Mouse (Mus musculus) urinary bladder, postnatal 0 days (tissue): ENCODE measurements around the gene Ifitm3. TPM values are rescaled to one million over a fixed set of nuclear protein-coding genes. Genes with fewer than 3 reads are reported as not detected.

Experiments used
- polyA plus RNA-seq: library from polyadenylated mRNA; unstranded; fragments of >200 nt; fragmentation: Nextera tagmentation; extraction: Ambion mirVana; gene quantifications from 2 replicates; pipeline ENCODE4 v1.2.1, GENCODE M21; 2015

The Ifitm3 gene
- polyA plus RNA-seq: 730 and 992 TPM in 2 replicates

DNA sequence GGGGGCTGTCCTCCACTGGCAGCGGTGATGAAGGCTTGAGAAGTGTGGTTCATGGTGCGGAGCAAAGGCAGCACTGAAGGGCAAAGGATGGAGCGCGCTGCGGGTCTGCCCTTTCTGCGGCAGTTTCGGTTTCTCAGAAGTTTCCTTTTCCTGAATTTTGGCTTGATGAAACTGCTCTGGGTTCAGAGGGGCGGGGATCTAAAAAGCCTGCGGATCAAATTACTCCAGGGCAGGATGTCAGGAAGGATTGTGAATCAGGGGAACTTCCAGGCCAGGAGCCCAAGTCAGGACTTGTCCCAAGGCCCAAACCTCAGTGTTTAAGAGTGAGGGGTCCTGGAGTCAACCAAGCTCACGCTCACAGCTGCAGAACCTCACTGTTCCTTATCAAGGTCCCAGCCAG lies at the start of gene Ifitm3:
Ifitm3 (minus strand) TSS at position 178 of the 400 bp plus-strand sequence.

DNA sequence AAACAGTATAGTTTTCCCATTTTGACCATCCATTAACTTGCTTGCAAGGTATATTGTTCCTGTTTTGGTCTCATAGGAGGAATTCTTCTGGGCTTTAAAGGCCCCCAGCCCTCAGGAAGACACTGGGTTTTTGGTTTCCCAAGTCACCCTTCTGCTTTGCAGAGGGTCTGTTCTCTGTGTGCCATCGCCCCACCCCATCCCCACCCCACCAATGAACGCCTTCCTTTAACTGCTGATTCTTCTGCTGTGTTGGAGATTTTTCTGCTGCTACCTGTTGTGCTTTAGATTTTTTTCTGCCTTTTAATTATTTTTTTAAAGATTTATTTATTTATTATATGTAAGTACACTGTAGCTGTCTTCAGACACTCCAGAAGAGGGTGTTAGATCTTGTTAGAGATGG lies 18.3 kb upstream of the Ifitm3 start, which contains the start of gene Gm17387:
Gm17387 (plus strand) TSS at position 301 of the 400 bp plus-strand sequence.

DNA sequence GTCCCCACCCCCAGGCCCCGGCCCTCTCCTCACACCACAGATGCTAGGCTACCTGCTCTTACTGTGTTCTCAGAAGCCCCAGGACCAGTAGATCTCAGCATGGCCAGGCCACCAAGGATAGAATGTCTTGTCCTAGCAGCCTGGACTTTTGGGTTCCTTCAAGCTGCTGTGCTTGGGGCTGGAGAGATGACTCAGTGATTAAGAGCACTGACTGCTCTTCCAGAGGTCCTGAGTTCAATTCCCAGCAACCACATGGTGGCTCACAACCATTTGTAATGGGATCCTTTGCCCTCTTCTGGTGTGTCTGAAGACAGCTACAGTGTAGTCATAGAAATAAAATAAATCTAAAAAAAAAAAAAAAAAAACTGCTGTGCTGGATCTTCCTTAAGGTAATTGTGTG lies 7.3 kb upstream of the Ifitm3 start, which contains the start of gene Ifitm6:
Ifitm6 (minus strand) TSS at position 101 of the 400 bp plus-strand sequence.

DNA sequence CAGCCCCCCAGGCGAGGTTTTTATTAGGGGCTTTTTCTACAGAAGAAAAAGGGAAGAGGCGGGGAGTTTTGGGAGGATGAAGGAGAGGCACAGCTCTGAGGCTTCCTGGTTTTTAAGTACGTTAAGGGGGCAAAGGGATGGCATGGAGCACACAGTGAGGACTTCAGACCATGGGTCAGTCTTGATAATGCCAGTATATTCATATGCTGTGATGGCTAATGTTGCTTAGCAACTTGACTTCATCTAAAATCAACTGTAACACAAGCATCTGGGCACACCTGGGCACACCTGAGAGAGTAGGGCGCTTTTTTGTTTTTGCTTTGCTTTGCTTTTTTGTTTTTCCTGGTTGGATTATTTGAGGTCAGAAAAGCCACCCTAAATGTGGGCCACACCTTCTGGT lies 43.6 kb downstream of the Ifitm3 start, which contains the start of gene Ifitm1:
Ifitm1 (plus strand) TSS at position 301 of the 400 bp plus-strand sequence.

Other genes starting within 250 kb of the Ifitm3 start
- gene Cyp2e1, start 247.0 kb downstream of the Ifitm3 start, polyA plus RNA-seq: 0.25 and 0.75 TPM in 2 replicates
- 0.19 and 0.25 TPM in 2 replicates for gene Syce1, start 222.9 kb downstream of the Ifitm3 start, polyA plus RNA-seq
- gene Zfp941, start 188.6 kb downstream of the Ifitm3 start, polyA plus RNA-seq: 0.55 and 0.98 TPM in 2 replicates
- gene Urah, start 175.8 kb downstream of the Ifitm3 start, polyA plus RNA-seq: 9.5 and 11.1 TPM in 2 replicates
- not detected in 2 replicates for gene Scgb1c1, start 165.2 kb downstream of the Ifitm3 start, polyA plus RNA-seq
- 0.14 TPM in 1 of 2 replicates, not detected in the other for gene Odf3, start 163.0 kb downstream of the Ifitm3 start, polyA plus RNA-seq
- gene Gm45785, start 154.4 kb downstream of the Ifitm3 start, polyA plus RNA-seq: not detected in 2 replicates
- 50.8 and 53.1 TPM in 2 replicates for gene Ric8a, start 153.8 kb downstream of the Ifitm3 start, polyA plus RNA-seq
- 39.9 and 50.6 TPM in 2 replicates for gene Bet1l, start 153.2 kb downstream of the Ifitm3 start, polyA plus RNA-seq
- 160 and 172 TPM in 2 replicates for gene Psmd13, start 128.8 kb downstream of the Ifitm3 start, polyA plus RNA-seq
- 16.6 and 18.1 TPM in 2 replicates for gene Sirt3, start 128.5 kb downstream of the Ifitm3 start, polyA plus RNA-seq
- gene Cox8b, start 110.3 kb downstream of the Ifitm3 start, polyA plus RNA-seq: 0.43 and 0.74 TPM in 2 replicates
- 0.08 and 0.22 TPM in 2 replicates for gene Nlrp6, start 89.9 kb downstream of the Ifitm3 start, polyA plus RNA-seq
- 17.1 and 17.4 TPM in 2 replicates for gene Pgghg, start 69.4 kb downstream of the Ifitm3 start, polyA plus RNA-seq
- 1.1 and 1.4 TPM in 2 replicates for gene Ifitm5, start 60.5 kb downstream of the Ifitm3 start, polyA plus RNA-seq
- 0.60 and 0.79 TPM in 2 replicates for gene Gm45717, start 54.8 kb downstream of the Ifitm3 start, polyA plus RNA-seq
- 1,342 and 1,631 TPM in 2 replicates for gene Ifitm2, start 54.8 kb downstream of the Ifitm3 start, polyA plus RNA-seq
- gene Ifitm1, start 43.5 kb downstream of the Ifitm3 start, polyA plus RNA-seq: 156 and 219 TPM in 2 replicates
- 0.67 and 3.1 TPM in 2 replicates for gene Ifitm6, start 7.2 kb upstream of the Ifitm3 start, polyA plus RNA-seq
- gene Gm17387, start 18.4 kb upstream of the Ifitm3 start, polyA plus RNA-seq: not detected in 2 replicates
- 0.25 and 0.40 TPM in 2 replicates for gene B4galnt4, start 50.3 kb upstream of the Ifitm3 start, polyA plus RNA-seq
- 29.1 and 32.9 TPM in 2 replicates for gene Pkp3, start 67.4 kb upstream of the Ifitm3 start, polyA plus RNA-seq
- 4.8 and 5.7 TPM in 2 replicates for gene Sigirr, start 89.8 kb upstream of the Ifitm3 start, polyA plus RNA-seq
- 3.7 and 5.5 TPM in 2 replicates for gene Ano9, start 107.0 kb upstream of the Ifitm3 start, polyA plus RNA-seq
- gene Ptdss2, start 111.6 kb upstream of the Ifitm3 start, polyA plus RNA-seq: 30.7 and 33.0 TPM in 2 replicates
- 194 and 223 TPM in 2 replicates for gene Rnh1, start 162.1 kb upstream of the Ifitm3 start, polyA plus RNA-seq
- 116 and 122 TPM in 2 replicates for gene Hras, start 183.2 kb upstream of the Ifitm3 start, polyA plus RNA-seq
- 2.4 and 3.4 TPM in 2 replicates for gene Lrrc56, start 183.4 kb upstream of the Ifitm3 start, polyA plus RNA-seq
- 1.4 and 1.7 TPM in 2 replicates for gene Lmntd2, start 203.3 kb upstream of the Ifitm3 start, polyA plus RNA-seq
- gene Rassf7, start 205.1 kb upstream of the Ifitm3 start, polyA plus RNA-seq: 72.5 and 76.7 TPM in 2 replicates
- 27.5 and 28.3 TPM in 2 replicates for gene Phrf1, start 218.0 kb upstream of the Ifitm3 start, polyA plus RNA-seq